Mouse (Mus musculus) midbrain, embryonic 10.5 days (tissue): ENCODE results near the gene Olfr618. TPM values are rescaled to one million over a fixed set of nuclear protein-coding genes. Genes with fewer than 3 reads are reported as not detected.

Experiments used
- microRNA-seq: library from miRNA; unstranded; fragments of <30 nt; microRNA quantifications from one replicate; pipeline ENCODE4, GENCODE M21; 2017
- polyA plus RNA-seq: library from polyadenylated mRNA; unstranded; fragments of >200 nt; fragmentation: Nextera tagmentation; extraction: Ambion mirVana; gene quantifications from 2 replicates; pipeline ENCODE4 v1.2.1, GENCODE M21; 2016

Gene Olfr618
- polyA plus RNA-seq, 1 experiment from 2014 or later, result not detected

Small RNAs within 50 kb of the gene (microRNA-seq; reads per million reads assigned to microRNA genes)
- gene Gm26506, result not detected

Other genes with a start within 250 kb of the Olfr618 start
- not detected in 2 replicates for gene Olfr600, start 240.4 kb upstream of the Olfr618 start, polyA plus RNA-seq
- not detected in 2 replicates for gene Olfr601, start 227.4 kb upstream of the Olfr618 start, polyA plus RNA-seq
- not detected in 2 replicates for gene Olfr603, start 203.9 kb upstream of the Olfr618 start, polyA plus RNA-seq
- not detected in 2 replicates for gene Usp17lc, start 175.0 kb upstream of the Olfr618 start, polyA plus RNA-seq
- gene Olfr605, start 144.7 kb upstream of the Olfr618 start, polyA plus RNA-seq, result not detected in 2 replicates
- gene Olfr606, start 141.1 kb upstream of the Olfr618 start, polyA plus RNA-seq, result not detected in 2 replicates
- not detected in 2 replicates for gene Olfr607, start 126.0 kb upstream of the Olfr618 start, polyA plus RNA-seq
- not detected in 2 replicates for gene Olfr608, start 120.2 kb upstream of the Olfr618 start, polyA plus RNA-seq
- not detected in 2 replicates for gene Olfr609, start 92.0 kb upstream of the Olfr618 start, polyA plus RNA-seq
- gene Olfr610, start 78.0 kb upstream of the Olfr618 start, polyA plus RNA-seq, result not detected in 2 replicates
- not detected in 2 replicates for gene Olfr611, start 69.3 kb upstream of the Olfr618 start, polyA plus RNA-seq
- not detected in 2 replicates for gene Olfr612, start 47.4 kb upstream of the Olfr618 start, polyA plus RNA-seq
- gene Olfr613, start 42.0 kb upstream of the Olfr618 start, polyA plus RNA-seq, result not detected in 2 replicates
- gene Olfr615, start 34.0 kb upstream of the Olfr618 start, polyA plus RNA-seq, result not detected in 2 replicates
- not detected in 2 replicates for gene Olfr616, start 21.0 kb upstream of the Olfr618 start, polyA plus RNA-seq
- not detected in 2 replicates for gene Olfr617, start 17.0 kb upstream of the Olfr618 start, polyA plus RNA-seq
- gene Olfr619, start 10.5 kb downstream of the Olfr618 start, polyA plus RNA-seq, result not detected in 2 replicates
- gene Olfr620, start 22.4 kb downstream of the Olfr618 start, polyA plus RNA-seq, result not detected in 2 replicates
- not detected in 2 replicates for gene Olfr622, start 52.6 kb downstream of the Olfr618 start, polyA plus RNA-seq
- gene Olfr623, start 73.6 kb downstream of the Olfr618 start, polyA plus RNA-seq, result not detected in 2 replicates
- gene Olfr624, start 81.1 kb downstream of the Olfr618 start, polyA plus RNA-seq, result 0.02 TPM in 2 replicates
- gene Olfr625-ps1, start 92.6 kb downstream of the Olfr618 start, polyA plus RNA-seq, result not detected in 2 replicates
- gene Olfr243, start 124.6 kb downstream of the Olfr618 start, polyA plus RNA-seq, result not detected in 2 replicates
- not detected in 2 replicates for gene Olfr628, start 140.3 kb downstream of the Olfr618 start, polyA plus RNA-seq
- gene Olfr629, start 154.8 kb downstream of the Olfr618 start, polyA plus RNA-seq, result not detected in 2 replicates
- not detected in 2 replicates for gene Olfr630, start 167.2 kb downstream of the Olfr618 start, polyA plus RNA-seq
- not detected in 2 replicates for gene Olfr69, start 181.5 kb downstream of the Olfr618 start, polyA plus RNA-seq
- gene Olfr68, start 189.6 kb downstream of the Olfr618 start, polyA plus RNA-seq, result not detected in 2 replicates
- gene Olfr67, start 201.7 kb downstream of the Olfr618 start, polyA plus RNA-seq, result not detected in 2 replicates
- gene Hbb-bt, start 223.9 kb downstream of the Olfr618 start, polyA plus RNA-seq, result 191 and 345 TPM in 2 replicates
- gene Hbb-bs, start 238.0 kb downstream of the Olfr618 start, polyA plus RNA-seq, result 74.3 and 117 TPM in 2 replicates